Mouse (Mus musculus) heart, adult 2 months (tissue): ENCODE data around the gene 0610012G03Rik.

Experiments used
- EP300 ChIP-seq: fragments of 200-500 bp; IDR thresholded peaks from 2 replicates; pipeline ENCODE4 v1.6.1; 2011; ENCODE audit warnings: low read depth, low read length, control low read depth; ENCODE audit not compliant: insufficient read depth
- POLR2A ChIP-seq: fragments of 200-500 bp; IDR thresholded peaks from 2 replicates; pipeline ENCODE4 v1.6.1; 2011; ENCODE audit warnings: mild to moderate bottlenecking, low read depth, low read length, control low read depth; ENCODE audit not compliant: insufficient read depth

GRCm38 (mm10) chr16:31992039-31992438, 43.7 kb upstream of the 0610012G03Rik start:
- TF ChIP-seq POLR2A (no peak), EP300 (no peak)
